Mouse (Mus musculus) liver, postnatal 0 days (tissue): ENCODE data around the gene Rgs12.

Experiments
- CTCF ChIP-seq: sonication (generic); IDR thresholded peaks from 2 replicates; pipeline ENCODE4 v1.5.1; 2016; ENCODE audit warnings: antibody characterized with exemption, low read depth
- EP300 ChIP-seq: IDR thresholded peaks from 2 replicates; pipeline ENCODE4 v1.6.1; 2016; ENCODE audit warnings: antibody characterized with exemption, low read depth, mild to moderate bottlenecking

DNA sequence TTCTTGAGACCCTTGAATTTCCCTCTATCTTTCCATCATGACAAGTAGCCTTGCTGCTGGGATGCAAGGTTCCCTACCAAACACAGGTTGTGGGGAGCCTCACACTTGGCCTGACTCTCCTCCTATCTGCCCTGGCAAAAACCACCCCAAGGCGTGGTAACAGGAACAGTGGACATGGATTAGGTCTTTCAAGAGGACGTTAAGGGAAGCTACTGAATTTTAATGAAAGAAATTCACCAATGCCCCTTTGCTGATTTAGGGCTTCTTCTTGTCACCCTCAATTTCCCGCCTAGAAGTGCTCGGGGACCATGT lies 38.8 kb upstream of the Rgs12 start:
- TF ChIP-seq CTCF, result no peak
- TF ChIP-seq EP300, result no peak
